Mouse (Mus musculus): ENCODE measurements at regions not wholly inside any gene's neighbourhood (a gene's known extent, or its start where the extent isn't known, plus 50 kb on each side); places are given as distances from the start of the nearest gene placed in this dataset.

- no peak for DNase-seq
Observed at GRCm38 (mm10) chr4:95105424-95105823, 53.4 kb upstream of the Jun start.

- peak; percentile 24 to 49 for DNase-seq
Observed at GRCm38 (mm10) chr4:95105926-95106622, 54.1 kb upstream of the Jun start.

- DNase-seq = no peak
Observed at GRCm38 (mm10) chr4:95106881-95107665, 55.1 kb upstream of the Jun start.

- DNase-seq = no peak
Observed at GRCm38 (mm10) chr4:95108811-95109210, 56.8 kb upstream of the Jun start.

- no peak for DNase-seq
Observed at GRCm38 (mm10) chr4:95110828-95111227, 58.8 kb upstream of the Jun start.

GRCm38 (mm10) chr4:95117158-95117681 lies 65.2 kb upstream of the Jun start:
- peak in 1 of 2 experiments; percentile 27 for DNase-seq

- DNase-seq = no peak
Observed at GRCm38 (mm10) chr4:95120876-95121275, 68.9 kb upstream of the Jun start.

- no peak for DNase-seq
Observed at GRCm38 (mm10) chr4:95125346-95125745, 73.3 kb upstream of the Jun start.

- no peak for DNase-seq
Observed at GRCm38 (mm10) chr4:95127970-95128369, 75.9 kb upstream of the Jun start.

GRCm38 (mm10) chr4:95133815-95134214 lies 81.8 kb upstream of the Jun start:
- peak; percentile 42 to 70 for DNase-seq

GRCm38 (mm10) chr4:95134611-95135010 lies 82.6 kb upstream of the Jun start:
- DNase-seq = no peak

GRCm38 (mm10) chr4:95137413-95138143 lies 85.6 kb upstream of the Jun start:
- no peak for DNase-seq

GRCm38 (mm10) chr4:95138676-95139075 lies 86.7 kb upstream of the Jun start:
- DNase-seq = no peak

- DNase-seq = no peak
Observed at GRCm38 (mm10) chr4:95141253-95141652, 89.2 kb upstream of the Jun start.

- DNase-seq = no peak
Observed at GRCm38 (mm10) chr4:95143130-95143529, 91.1 kb upstream of the Jun start.

- no peak for DNase-seq
Observed at GRCm38 (mm10) chr4:95143668-95144067, 91.6 kb upstream of the Jun start.

GRCm38 (mm10) chr4:95144440-95144839 lies 92.4 kb upstream of the Jun start:
- no peak for DNase-seq

- DNase-seq = no peak
Observed at GRCm38 (mm10) chr4:95146268-95146667, 94.2 kb upstream of the Jun start.

GRCm38 (mm10) chr4:95148665-95149064 lies 96.6 kb upstream of the Jun start:
- no peak for DNase-seq

- DNase-seq = peak; percentile 46 to 59
Observed at GRCm38 (mm10) chr4:95151678-95152077, 99.7 kb upstream of the Jun start.

GRCm38 (mm10) chr4:95152431-95153115 lies 100.6 kb upstream of the Jun start:
- DNase-seq = no peak

GRCm38 (mm10) chr4:95153737-95154287 lies 101.8 kb upstream of the Jun start:
- DNase-seq = peak; percentile 72 to 91
